In the genomic region with DNA sequence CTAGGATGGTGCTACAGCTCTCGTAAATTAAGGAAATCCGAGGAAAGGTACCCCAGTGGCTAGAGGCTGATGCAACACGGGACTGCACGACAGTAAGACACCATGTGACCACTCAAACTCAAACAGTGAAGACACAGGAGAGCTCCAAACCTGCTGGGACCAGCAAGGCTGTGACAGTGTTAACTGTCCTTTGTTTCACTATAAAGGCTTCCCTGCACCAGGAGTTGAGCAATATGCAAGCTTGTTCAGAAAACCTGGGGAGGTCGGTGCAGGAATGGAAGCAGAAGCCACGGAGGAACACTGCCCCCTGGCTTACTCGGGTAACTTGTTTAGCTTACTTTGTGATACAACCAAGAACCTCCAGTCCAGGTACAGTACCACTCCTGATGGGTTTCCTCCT, we compare ENCODE assay signal across 10 mouse cellular contexts. TPM values are rescaled to one million over a fixed set of nuclear protein-coding genes. Genes with fewer than 3 reads are reported as not detected.
A peak's percentile ranks its signal among the peaks of the same experiment; 100 is the strongest.
DNase-seq lines count a peak whose midpoint lies in the region; ATAC-seq and TF ChIP-seq lines count a peak whose summit lies in the region.
"Had no signal": no experiment of that assay in that cellular context is flagged by ENCODE, and none has a peak within 500 bp of the region (broad histone marks: within the 10 kb centered on the region; RNA-seq: fewer than 3 reads in every experiment).

No protein-coding gene starts in this region.

- no peaks in the 10 kb centered on the region; the same call in 1 of the 2 replicates for H3K9me3 ChIP-seq in lung, embryonic 16.5 days (ENCODE audit: control insufficient read depth, low read length)
- no peaks in the 10 kb centered on the region for H3K9me3 ChIP-seq in hindbrain, embryonic 14.5 days (ENCODE audit: control insufficient read depth, low read length)

- DNase-seq in testis, postnatal 10 days (ENCODE audit: low spot score) = peak; percentile 57
- no peak for DNase-seq in testis, postnatal 14 days (ENCODE audit: low spot score)
- peak; percentile 94 for DNase-seq in ZHBTc4 (ENCODE audit: low read depth, low spot score)
- peak; percentile 57 for DNase-seq in thymus, postnatal 25 days
- DNase-seq in embryo, embryonic 10.5 days (ENCODE audit: low spot score) = no peak
- no peak for DNase-seq in cerebellum, adult 2 months
- DNase-seq in hindbrain, embryonic 14.5 days (ENCODE audit: low spot score) = no peak

- H3K4me3 ChIP-seq in lung, embryonic 16.5 days (ENCODE audit: low read length) = no peak overlapping the region
- no peak overlapping the region for H3K4me3 ChIP-seq in cerebellum, adult 2 months (replicated peaks; ENCODE audit: insufficient read depth, low read depth, low read length)
- H3K4me3 ChIP-seq in hindbrain, embryonic 14.5 days (replicated peaks; ENCODE audit: low read length) = no peak overlapping the region
- H3K4me3 ChIP-seq: erythroblast, embryonic 14.5 days; limb, embryonic 13.5 days had no signal

- no peaks in the 10 kb centered on the region for H3K36me3 ChIP-seq in lung, embryonic 16.5 days (ENCODE audit: control insufficient read depth, insufficient read depth, low read length)
- H3K36me3 ChIP-seq in hindbrain, embryonic 14.5 days (replicated peaks; ENCODE audit: control insufficient read depth, insufficient read depth) = no peaks in the 10 kb centered on the region
- H3K36me3 ChIP-seq: limb, embryonic 13.5 days had no signal

- H3K27ac ChIP-seq in lung, embryonic 16.5 days (ENCODE audit: low read length) = no peak overlapping the region
- H3K27ac ChIP-seq in cerebellum, adult 2 months (ENCODE audit: insufficient read depth, low read length) = no peak overlapping the region
- no peak overlapping the region for H3K27ac ChIP-seq in hindbrain, embryonic 14.5 days
- H3K27ac ChIP-seq: limb, embryonic 13.5 days had no signal

- 44% methylated on average over 7 of the region's 7 CpGs for WGBS in lung, embryonic 16.5 days
- WGBS in cerebellum, adult 2 months = 57% methylated on average over 7 of the region's 7 CpGs
- 72% methylated on average over 7 of the region's 7 CpGs for WGBS in hindbrain, embryonic 14.5 days

- no peak for TF ChIP-seq CTCF in cerebellum, adult 2 months (IDR thresholded peaks at IDR 0.05; ENCODE audit: borderline replicate concordance, insufficient read depth, low read depth, low read length)

- H3K4me2 ChIP-seq in lung, embryonic 16.5 days (ENCODE audit: low read depth, low read length) = no peak overlapping the region
- H3K4me2 ChIP-seq in hindbrain, embryonic 14.5 days (replicated peaks) = no peak overlapping the region
- H3K4me2 ChIP-seq: limb, embryonic 13.5 days had no signal

- no peak for TF ChIP-seq POLR2A in cerebellum, adult 2 months (IDR thresholded peaks at IDR 0.05; ENCODE audit: borderline replicate concordance, insufficient read depth, low read length)

- H3K9ac ChIP-seq in lung, embryonic 16.5 days (ENCODE audit: low read length) = no peak overlapping the region
- no peak overlapping the region for H3K9ac ChIP-seq in hindbrain, embryonic 14.5 days
- H3K9ac ChIP-seq: limb, embryonic 13.5 days had no signal

- H3K27me3 ChIP-seq in lung, embryonic 16.5 days (ENCODE audit: control insufficient read depth, insufficient read depth, low read depth, low read length) = no peaks in the 10 kb centered on the region
- H3K27me3 ChIP-seq in cerebellum, adult 2 months (ENCODE audit: control insufficient read depth, insufficient read depth, low read length) = no peaks in the 10 kb centered on the region
- H3K27me3 ChIP-seq in hindbrain, embryonic 14.5 days (ENCODE audit: control insufficient read depth, insufficient read depth, low read length) = no peaks in the 10 kb centered on the region
- H3K27me3 ChIP-seq: limb, embryonic 13.5 days had no signal

- ATAC-seq in lung, embryonic 16.5 days (ENCODE audit: low read depth) = peak; percentile 26; the same call in 1 of the 2 replicates
- no peak for ATAC-seq in hindbrain, embryonic 14.5 days (ENCODE audit: low FRiP score)

- 0 out of 2 replicates have a peak, but pooled peaks cover 2% of the 10 kb centered on the region for H3K4me1 ChIP-seq in lung, embryonic 16.5 days (replicated peaks; ENCODE audit: control insufficient read depth, insufficient read depth, low read length)
- H3K4me1 ChIP-seq in cerebellum, adult 2 months (ENCODE audit: control insufficient read depth, insufficient read depth, low read length) = 0 out of 2 replicates have a peak, but pooled peaks cover 3% of the 10 kb centered on the region
- peaks cover 11% of the 10 kb centered on the region for H3K4me1 ChIP-seq in hindbrain, embryonic 14.5 days (replicated peaks; ENCODE audit: control insufficient read depth, insufficient read depth, low read length)

RNA-seq across cellular contexts. Expression of a gene that starts 40.4 kb away (rescaled TPM):
- 646 and 678 TPM in 2 replicates for polyA plus RNA-seq in lung, embryonic 16.5 days (2015; fragmentation: Nextera tagmentation; extraction: Ambion mirVana)
- 84.5 and 92.6 TPM in 2 replicates for polyA plus RNA-seq in cerebellum, adult 2 months (2012; rRNA removed)
- polyA plus RNA-seq in hindbrain, embryonic 14.5 days (2014; fragmentation: Nextera tagmentation; extraction: Ambion mirVana) = 534 and 562 TPM in 2 replicates

Comparison
In these comparisons a context has a peak if more than half of its experiments do, and no peak if none do; other contexts are left out.
1. DNase-seq: peak in testis, postnatal 10 days (single experiment), ZHBTc4 (single experiment) and thymus, postnatal 25 days (single experiment); none in testis, postnatal 14 days (single experiment), embryo, embryonic 10.5 days (single experiment), cerebellum, adult 2 months (0 of 2) and hindbrain, embryonic 14.5 days (single experiment).